Mouse (Mus musculus): ENCODE measurements at regions not wholly inside any gene's neighbourhood (a gene's known extent, or its start where the extent isn't known, plus 50 kb on each side); places are given as distances from the start of the nearest gene placed in this dataset.

- TF ChIP-seq CTCF (IDR thresholded peaks at IDR 0.05; ENCODE audit: insufficient read depth, low read length) (no peak), POLR2A (IDR thresholded peaks at IDR 0.05; ENCODE audit: borderline replicate concordance, extremely low read depth, low read depth, low read length) (no peak)
Measured at GRCm38 (mm10) chr10:117465671-117466250, 85.9 kb upstream of the Cpsf6 start.
